Mouse (Mus musculus) frontal cortex, postnatal 25 days (tissue): ENCODE measurements around the gene Cgnl1.

Experiments used
- DNase-seq, 2 experiments: peaks; one replicate each; pipeline ENCODE4 v3.0.0; 2022; ENCODE audit warnings: low spot score in 2 of 2

The Cgnl1 gene

DNA sequence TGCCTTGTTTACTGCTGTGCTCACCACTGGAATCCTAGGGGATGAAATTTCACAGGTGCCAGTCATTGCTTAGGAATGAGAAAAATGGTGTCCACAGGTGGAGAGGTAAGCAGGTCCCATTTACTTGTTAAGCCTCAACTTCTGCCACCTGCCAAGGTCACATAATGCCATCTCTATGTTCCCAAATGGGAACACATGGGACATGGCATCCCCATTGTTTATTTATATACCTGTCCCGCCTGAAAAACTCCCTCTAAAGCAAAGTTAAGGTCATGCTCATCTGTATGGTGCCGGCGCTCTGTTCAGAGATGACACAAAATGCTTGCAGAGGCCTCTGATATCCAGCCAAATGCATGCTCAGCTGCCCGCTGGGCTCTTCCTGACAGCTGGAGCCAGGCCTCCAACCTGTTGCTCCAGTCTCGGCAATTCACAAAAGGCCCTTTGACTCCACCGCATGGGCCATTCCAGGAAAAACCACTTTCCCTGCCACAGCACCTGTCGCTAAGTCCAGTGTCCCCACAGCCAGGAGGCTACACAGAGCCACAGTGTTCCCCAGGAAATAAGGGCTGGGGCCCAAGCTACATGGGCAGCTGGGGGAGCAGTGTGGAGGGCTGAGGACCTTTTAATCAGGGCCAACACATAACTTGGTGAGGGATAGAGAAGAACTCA, 192.4 kb downstream of the Cgnl1 start:
- DNase-seq: no peak
